Mouse (Mus musculus) kidney, postnatal 10 days (tissue): ENCODE data around the gene Ubash3b.

Source experiments
- DNase-seq: peaks from one replicate; pipeline ENCODE4 v3.0.0; 2021; ENCODE audit warnings: mixed read lengths

The Ubash3b gene

DNA sequence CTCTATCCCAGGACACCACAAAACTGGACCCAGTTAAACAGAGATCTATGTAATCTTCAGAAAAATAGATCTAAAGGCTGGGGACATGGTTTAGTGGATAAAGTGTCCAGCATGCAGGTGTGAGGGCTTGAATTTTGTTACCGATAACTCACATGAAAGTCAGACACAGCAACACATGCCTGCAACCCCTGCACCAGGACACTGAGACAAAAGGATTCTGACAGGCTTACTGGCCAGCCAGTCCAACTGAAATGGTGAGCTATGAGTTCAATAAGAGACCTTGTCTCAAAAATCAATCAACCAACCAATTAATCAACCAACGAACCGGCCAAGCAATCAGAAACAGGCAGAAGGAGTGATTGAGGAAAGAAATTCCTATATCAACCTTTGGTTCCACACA, 177.7 kb downstream of the Ubash3b start:
- no peak for DNase-seq

DNA sequence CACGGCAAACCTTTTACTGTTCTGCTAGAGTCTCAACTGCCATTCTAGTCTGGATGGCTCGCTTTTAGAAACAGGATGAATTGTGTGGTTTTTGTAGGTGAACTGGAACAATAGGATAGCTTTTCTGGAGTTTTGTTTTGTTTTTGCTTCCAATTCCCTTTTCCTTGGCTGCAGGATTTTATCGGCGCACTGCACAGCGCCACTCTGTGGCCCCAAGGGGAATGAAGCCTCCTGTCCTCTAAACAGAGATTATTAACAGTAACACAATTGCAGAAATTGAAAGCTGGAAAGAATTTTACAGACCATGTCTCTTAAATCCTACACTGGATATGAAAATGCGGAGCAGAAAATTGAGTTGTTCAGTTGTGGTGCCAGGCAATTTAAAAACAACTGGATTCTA, 179.0 kb downstream of the Ubash3b start:
- peak; percentile 51 for DNase-seq

DNA sequence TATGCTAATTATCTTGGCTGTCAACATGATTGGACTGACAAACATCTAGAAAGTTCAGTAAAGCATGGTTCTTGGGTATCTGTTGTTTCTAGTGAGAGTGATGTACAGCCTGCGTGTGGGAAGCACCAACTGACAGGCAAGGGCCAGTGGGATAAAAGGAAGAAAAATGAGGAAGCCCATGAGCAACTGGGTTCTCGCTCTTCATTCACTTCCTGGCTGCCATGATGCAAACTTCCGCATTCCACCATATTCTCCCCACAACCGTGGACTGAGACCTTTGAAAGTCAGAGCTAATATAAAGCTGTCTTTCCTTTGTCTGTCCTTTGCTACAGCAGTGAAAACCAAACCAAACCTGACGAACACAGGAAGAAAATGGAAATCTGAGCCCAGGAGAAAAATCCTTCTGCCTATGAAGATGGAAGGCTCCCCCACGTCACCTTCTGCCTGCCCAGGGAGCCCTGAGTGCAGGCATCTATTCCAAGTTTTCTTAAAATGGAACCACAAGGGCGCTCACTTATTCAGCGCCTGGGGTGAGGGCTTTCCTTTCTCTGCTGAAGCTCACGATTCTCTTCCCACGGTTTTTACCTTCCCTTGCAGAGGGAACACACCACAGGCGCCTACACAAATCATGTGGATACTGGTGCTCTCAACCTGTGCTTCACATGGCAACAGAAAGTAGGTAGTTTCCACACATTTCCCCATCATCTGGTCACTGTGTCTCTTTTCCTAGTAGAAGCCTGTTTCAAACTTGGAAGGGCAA, 187.3 kb downstream of the Ubash3b start:
- DNase-seq: no peak

DNA sequence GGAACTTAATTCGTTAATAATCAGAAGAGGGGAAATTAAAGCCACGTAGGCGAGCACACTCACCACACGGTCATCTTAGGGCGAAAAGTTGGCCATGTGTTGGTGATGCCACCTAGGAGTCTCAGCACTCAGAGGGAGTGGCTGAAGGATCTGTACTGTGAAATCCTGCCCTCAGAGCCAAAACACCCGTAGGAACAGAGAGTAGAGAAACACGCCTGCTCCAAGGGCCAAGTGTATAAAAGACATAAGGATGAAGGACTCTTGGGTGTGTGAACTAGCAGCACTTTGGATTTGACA, 197.1 kb downstream of the Ubash3b start:
- DNase-seq: no peak

DNA sequence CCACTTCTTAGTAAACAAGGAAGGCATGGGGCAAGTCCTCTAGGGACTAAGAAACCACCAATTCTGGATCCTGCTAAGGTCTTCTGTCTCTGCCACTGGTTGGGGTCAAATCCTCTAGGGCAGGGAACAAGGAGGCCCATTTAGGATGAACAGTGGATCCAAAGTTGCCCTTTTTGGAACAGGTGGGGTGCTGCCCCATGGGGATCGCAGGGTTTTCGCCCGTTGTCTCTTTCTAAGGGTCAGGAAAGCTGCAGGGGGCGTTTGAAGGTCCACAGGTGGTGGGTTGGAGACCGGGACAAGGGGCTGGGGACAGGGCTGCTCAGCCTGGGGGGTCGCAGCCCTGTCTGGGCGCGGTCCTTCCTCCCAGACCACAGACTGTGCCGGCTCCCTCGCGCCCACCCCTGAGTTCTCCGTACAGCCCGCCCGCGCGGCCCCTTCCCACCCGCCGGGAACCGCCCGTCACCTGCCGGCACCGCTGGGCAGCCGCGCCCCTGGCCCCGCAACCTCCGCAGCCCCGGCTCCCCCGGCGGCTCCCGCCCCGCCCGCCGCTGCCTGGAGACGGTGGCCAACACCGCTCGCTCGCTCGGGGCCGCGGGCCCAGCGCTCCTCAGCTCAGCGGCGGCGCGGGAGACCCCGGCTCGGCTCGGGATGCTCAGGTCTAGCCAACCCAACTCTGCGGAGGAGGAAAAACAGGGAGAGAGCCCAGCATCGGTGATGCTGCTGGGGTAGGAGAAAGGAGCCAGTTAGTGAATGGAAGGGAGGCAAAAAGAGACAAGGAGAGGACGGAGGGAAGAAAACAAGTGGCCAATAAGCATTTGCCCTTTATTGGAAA, 197.7 kb downstream of the Ubash3b start, which contains the start of gene Jhy:
TSS of gene Jhy (minus strand) at position 533 of the 832 bp plus-strand sequence.
- peak; percentile 9 for DNase-seq

DNA sequence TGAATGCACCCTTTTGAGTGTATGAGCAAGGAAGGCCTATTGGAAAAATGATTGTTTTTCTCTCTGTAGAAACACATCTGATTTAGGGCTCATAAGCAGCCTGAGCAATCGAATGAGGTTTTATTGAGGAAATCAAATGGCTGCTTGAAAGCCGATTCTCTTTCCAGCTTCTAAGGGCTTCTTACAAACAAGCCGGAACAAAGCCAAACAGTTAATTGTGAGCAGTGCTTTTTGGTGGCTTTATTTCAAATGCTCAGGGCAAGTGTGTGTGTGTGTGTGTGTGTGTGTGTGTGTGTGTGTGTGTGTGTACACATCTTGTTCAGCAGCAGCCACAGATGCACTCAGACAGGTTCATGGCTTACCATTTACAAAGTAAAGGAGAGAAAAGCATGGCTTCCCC, 200.1 kb downstream of the Ubash3b start:
- DNase-seq: no peak
